Mouse (Mus musculus) c-Kit-positive CD71-positive TER-119-positive erythroid progenitor cells, embryonic 14.5 days (primary cell): ENCODE measurements around the gene Car10.
"Not testable (repeated sequence)": the region's sequence is repeated elsewhere in the genome, so short reads cannot be mapped to it uniquely, and the experiment has no call there.

Experiments used
- DNase-seq: peaks from one replicate; pipeline ENCODE4 v3.0.0-alpha.2; 2013; ENCODE audit warnings: low spot score

Car10 gene

GRCm38 (mm10) chr11:93391159-93391558 lies 293.3 kb downstream of the Car10 start:
- DNase-seq = no peak

- DNase-seq = not testable (repeated sequence)
Measured at GRCm38 (mm10) chr11:93393371-93393770, 295.5 kb downstream of the Car10 start.

- DNase-seq = no peak
Measured at GRCm38 (mm10) chr11:93396356-93396755, 298.5 kb downstream of the Car10 start.

GRCm38 (mm10) chr11:93401167-93401566 lies 303.3 kb downstream of the Car10 start:
- DNase-seq = not testable (repeated sequence)

- DNase-seq = no peak
Measured at GRCm38 (mm10) chr11:93407981-93408380, 310.2 kb downstream of the Car10 start.

GRCm38 (mm10) chr11:93431482-93431881 lies 333.7 kb downstream of the Car10 start:
- no peak for DNase-seq

- DNase-seq = no peak
Measured at GRCm38 (mm10) chr11:93434997-93435915, 337.4 kb downstream of the Car10 start.

- no peak for DNase-seq
Measured at GRCm38 (mm10) chr11:93436892-93437291, 339.1 kb downstream of the Car10 start.

- no peak for DNase-seq
Measured at GRCm38 (mm10) chr11:93440466-93440865, 342.6 kb downstream of the Car10 start.

- no peak for DNase-seq
Measured at GRCm38 (mm10) chr11:93443777-93444176, 345.9 kb downstream of the Car10 start.

GRCm38 (mm10) chr11:93444741-93445140 lies 346.9 kb downstream of the Car10 start:
- no peak for DNase-seq

GRCm38 (mm10) chr11:93447566-93447965 lies 349.7 kb downstream of the Car10 start:
- no peak for DNase-seq

GRCm38 (mm10) chr11:93448290-93449256 lies 350.7 kb downstream of the Car10 start:
- DNase-seq = no peak

GRCm38 (mm10) chr11:93450535-93450934 lies 352.7 kb downstream of the Car10 start:
- no peak for DNase-seq

GRCm38 (mm10) chr11:93466221-93466620 lies 368.4 kb downstream of the Car10 start:
- DNase-seq = no peak

- DNase-seq = no peak
Measured at GRCm38 (mm10) chr11:93467711-93468110, 369.9 kb downstream of the Car10 start.

- no peak for DNase-seq
Measured at GRCm38 (mm10) chr11:93470771-93471170, 372.9 kb downstream of the Car10 start.

- peak; percentile 17 for DNase-seq
Measured at GRCm38 (mm10) chr11:93471573-93472179, 373.8 kb downstream of the Car10 start.

GRCm38 (mm10) chr11:93484661-93485060 lies 386.8 kb downstream of the Car10 start:
- DNase-seq = no peak

GRCm38 (mm10) chr11:93487021-93487420 lies 389.2 kb downstream of the Car10 start:
- DNase-seq = no peak

- no peak for DNase-seq
Measured at GRCm38 (mm10) chr11:93487913-93488604, 390.2 kb downstream of the Car10 start.
